Mouse (Mus musculus): ENCODE results near the gene Gm42421. TPM values are rescaled to one million over a fixed set of nuclear protein-coding genes. Genes with fewer than 3 reads are reported as not detected.

Gene Gm42421
- polyA plus RNA-seq, 1 experiment from 2014 or later = not detected

- WGBS = 76% methylated on average over 6 of the region's 6 CpGs
- Histone ChIP-seq H3K27ac (ENCODE audit: low read length) (no peak overlapping the region), H3K4me1 (ENCODE audit: control insufficient read depth, insufficient read depth, low read length) (no peaks in the 10 kb centered on the region; the same call in 1 of the 2 replicates), H3K4me2 (ENCODE audit: low read depth, low read length) (no peak overlapping the region), H3K9ac (ENCODE audit: low read length) (no peak overlapping the region), H3K9me3 (replicated peaks; ENCODE audit: control insufficient read depth, low read length) (no peaks in the 10 kb centered on the region), H3K4me3 (ENCODE audit: low read length) (no peak overlapping the region), H3K27me3 (ENCODE audit: control insufficient read depth, insufficient read depth, low read length) (no peaks in the 10 kb centered on the region), H3K36me3 (ENCODE audit: control insufficient read depth, insufficient read depth) (peaks cover 26% of the 10 kb centered on the region)
- ATAC-seq (replicated peaks; ENCODE audit: extremely low read depth, insufficient read depth, low FRiP score) = no peak
Observed at GRCm38 (mm10) chr5:143931863-143932580, 4.0 kb downstream of the Gm42421 start.

DNA sequence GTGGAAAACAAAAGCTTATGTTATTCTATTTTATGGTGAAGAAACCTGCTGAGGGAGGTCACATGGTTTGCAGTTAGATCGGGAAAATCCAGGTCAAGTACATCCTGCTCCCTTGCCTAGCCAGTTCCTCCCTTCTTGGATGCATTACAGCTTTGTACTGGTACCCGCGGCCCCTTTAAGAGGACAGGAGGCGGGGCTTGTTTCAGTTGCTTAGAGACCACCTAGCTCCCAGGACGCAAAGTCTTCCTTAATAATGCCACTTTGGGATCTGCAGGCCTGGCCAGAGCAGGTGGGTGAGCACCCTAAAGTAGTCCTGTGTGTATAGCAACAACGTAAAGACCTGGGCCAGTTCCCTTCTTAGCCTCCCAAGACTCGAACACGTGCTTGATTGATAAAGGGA lies 4.9 kb downstream of the Gm42421 start, which contains the start of gene Rsph10b:
Gene Rsph10b (plus strand): TSS at position 205 of the 400 bp plus-strand sequence.
- 29% methylated on average over 8 of the region's 8 CpGs for WGBS
- H3K27me3 ChIP-seq (ENCODE audit: control insufficient read depth, insufficient read depth, low read length) = no peaks in the 10 kb centered on the region
- no peak within 1 kb of the TSS for H3K9ac ChIP-seq (ENCODE audit: low read length)
- H3K36me3 ChIP-seq (ENCODE audit: control insufficient read depth, insufficient read depth) = peaks cover 26% of the 10 kb centered on the region
- no peak within 1 kb of the TSS for H3K4me3 ChIP-seq (ENCODE audit: low read length)
- no peaks in the 10 kb centered on the region; the same call in 1 of the 2 replicates for H3K4me1 ChIP-seq (ENCODE audit: control insufficient read depth, insufficient read depth, low read length)
- H3K27ac ChIP-seq (ENCODE audit: low read length) = no peak within 1 kb of the TSS
- H3K4me2 ChIP-seq (ENCODE audit: low read depth, low read length) = no peak within 1 kb of the TSS
- H3K9me3 ChIP-seq (replicated peaks; ENCODE audit: control insufficient read depth, low read length) = no peaks in the 10 kb centered on the region
- ATAC-seq (replicated peaks; ENCODE audit: extremely low read depth, insufficient read depth, low FRiP score) = no peak

DNA sequence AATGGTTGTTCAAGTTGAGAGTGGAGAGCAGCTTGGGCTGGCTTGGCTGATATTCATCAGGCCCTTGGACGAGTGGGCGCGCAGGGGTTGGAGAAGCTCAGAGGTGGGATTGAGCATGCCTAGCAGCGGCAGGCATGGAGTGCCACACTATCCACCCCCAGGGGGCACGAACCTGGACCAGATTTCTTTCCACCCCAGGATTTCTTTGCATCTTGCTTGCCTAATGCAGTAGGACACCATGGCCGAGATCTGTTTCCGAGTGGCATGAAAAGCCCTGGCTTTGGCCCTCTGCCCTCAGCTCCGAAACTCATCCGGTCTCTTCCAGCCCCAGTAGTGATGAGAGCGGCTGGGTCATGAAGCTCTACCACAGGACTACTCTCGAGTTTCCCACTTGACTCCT lies 5.4 kb downstream of the Gm42421 start:
- Histone ChIP-seq H3K4me3 (ENCODE audit: low read length) (no peak overlapping the region), H3K4me1 (ENCODE audit: control insufficient read depth, insufficient read depth, low read length) (no peaks in the 10 kb centered on the region; the same call in 1 of the 2 replicates), H3K27me3 (ENCODE audit: control insufficient read depth, insufficient read depth, low read length) (no peaks in the 10 kb centered on the region), H3K9me3 (replicated peaks; ENCODE audit: control insufficient read depth, low read length) (no peaks in the 10 kb centered on the region), H3K9ac (ENCODE audit: low read length) (no peak overlapping the region), H3K4me2 (ENCODE audit: low read depth, low read length) (no peak overlapping the region), H3K27ac (ENCODE audit: low read length) (no peak overlapping the region), H3K36me3 (ENCODE audit: control insufficient read depth, insufficient read depth) (peaks cover 21% of the 10 kb centered on the region)
- WGBS = 88% methylated on average over 11 of the region's 11 CpGs
- ATAC-seq (replicated peaks; ENCODE audit: extremely low read depth, insufficient read depth, low FRiP score) = no peak

- Histone ChIP-seq H3K4me3 (ENCODE audit: low read length) (no peak overlapping the region), H3K27ac (ENCODE audit: low read length) (no peak overlapping the region), H3K36me3 (ENCODE audit: control insufficient read depth, insufficient read depth) (peaks cover 19% of the 10 kb centered on the region), H3K9ac (ENCODE audit: low read length) (no peak overlapping the region), H3K4me2 (ENCODE audit: low read depth, low read length) (no peak overlapping the region), H3K9me3 (replicated peaks; ENCODE audit: control insufficient read depth, low read length) (no peaks in the 10 kb centered on the region), H3K4me1 (ENCODE audit: control insufficient read depth, insufficient read depth, low read length) (no peaks in the 10 kb centered on the region; the same call in 1 of the 2 replicates), H3K27me3 (ENCODE audit: control insufficient read depth, insufficient read depth, low read length) (no peaks in the 10 kb centered on the region)
- 79% methylated on average over 1 of the region's 1 CpGs for WGBS
- no peak for ATAC-seq (replicated peaks; ENCODE audit: extremely low read depth, insufficient read depth, low FRiP score)
Observed at GRCm38 (mm10) chr5:143933875-143934274, 5.9 kb downstream of the Gm42421 start.

DNA sequence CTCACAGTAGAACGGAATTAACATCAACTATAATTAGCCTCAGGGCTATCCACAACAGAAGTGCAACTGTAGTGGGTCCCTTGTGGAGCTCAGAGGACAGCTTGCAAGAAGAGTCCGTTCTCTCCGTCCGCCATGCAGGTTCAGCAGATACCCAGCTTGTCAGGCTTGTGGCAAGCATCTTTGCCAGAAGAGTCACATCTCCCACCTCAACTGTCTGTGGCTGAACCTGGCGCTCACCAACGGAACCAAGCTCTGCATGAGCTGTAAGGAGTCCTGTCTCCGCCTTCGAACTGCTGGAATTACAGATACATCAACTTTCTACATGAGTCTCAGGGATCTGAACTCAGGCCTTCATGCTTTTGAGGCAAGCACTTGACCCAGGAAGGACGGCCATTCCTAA lies 8.2 kb downstream of the Gm42421 start:
- Histone ChIP-seq H3K27me3 (ENCODE audit: control insufficient read depth, insufficient read depth, low read length) (no peaks in the 10 kb centered on the region), H3K4me2 (ENCODE audit: low read depth, low read length) (no peak overlapping the region), H3K4me3 (ENCODE audit: low read length) (no peak overlapping the region), H3K9me3 (replicated peaks; ENCODE audit: control insufficient read depth, low read length) (0 out of 2 replicates have a peak, but pooled peaks cover 3% of the 10 kb centered on the region), H3K27ac (ENCODE audit: low read length) (no peak overlapping the region), H3K36me3 (ENCODE audit: control insufficient read depth, insufficient read depth) (peaks cover 6% of the 10 kb centered on the region; the same call in 1 of the 2 replicates), H3K9ac (ENCODE audit: low read length) (no peak overlapping the region), H3K4me1 (ENCODE audit: control insufficient read depth, insufficient read depth, low read length) (no peaks in the 10 kb centered on the region; the same call in 1 of the 2 replicates)
- ATAC-seq (replicated peaks; ENCODE audit: extremely low read depth, insufficient read depth, low FRiP score) = no peak
- WGBS = 67% methylated on average over 9 of the region's 9 CpGs

DNA sequence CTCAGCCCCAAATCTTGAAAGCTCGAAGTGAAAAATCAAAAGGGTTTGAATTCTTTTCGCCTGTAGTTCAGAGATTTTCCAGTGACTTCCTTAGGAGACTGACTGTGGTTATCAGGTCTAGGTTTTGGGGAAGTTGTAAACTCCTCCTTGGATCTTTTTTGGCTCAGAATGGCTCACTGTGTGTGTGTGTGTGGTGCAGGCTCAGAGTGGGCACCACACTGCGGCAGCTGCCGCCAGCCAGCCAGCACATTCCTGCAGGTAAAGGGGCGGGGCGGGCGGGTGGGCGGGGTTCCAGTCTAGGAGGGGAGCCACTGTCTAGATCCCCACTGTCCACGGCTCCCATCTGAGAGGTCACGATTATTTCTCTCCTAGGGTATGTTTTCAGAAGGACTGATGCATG lies 13.6 kb downstream of the Gm42421 start:
- no peak overlapping the region for H3K4me2 ChIP-seq (ENCODE audit: low read depth, low read length)

DNA sequence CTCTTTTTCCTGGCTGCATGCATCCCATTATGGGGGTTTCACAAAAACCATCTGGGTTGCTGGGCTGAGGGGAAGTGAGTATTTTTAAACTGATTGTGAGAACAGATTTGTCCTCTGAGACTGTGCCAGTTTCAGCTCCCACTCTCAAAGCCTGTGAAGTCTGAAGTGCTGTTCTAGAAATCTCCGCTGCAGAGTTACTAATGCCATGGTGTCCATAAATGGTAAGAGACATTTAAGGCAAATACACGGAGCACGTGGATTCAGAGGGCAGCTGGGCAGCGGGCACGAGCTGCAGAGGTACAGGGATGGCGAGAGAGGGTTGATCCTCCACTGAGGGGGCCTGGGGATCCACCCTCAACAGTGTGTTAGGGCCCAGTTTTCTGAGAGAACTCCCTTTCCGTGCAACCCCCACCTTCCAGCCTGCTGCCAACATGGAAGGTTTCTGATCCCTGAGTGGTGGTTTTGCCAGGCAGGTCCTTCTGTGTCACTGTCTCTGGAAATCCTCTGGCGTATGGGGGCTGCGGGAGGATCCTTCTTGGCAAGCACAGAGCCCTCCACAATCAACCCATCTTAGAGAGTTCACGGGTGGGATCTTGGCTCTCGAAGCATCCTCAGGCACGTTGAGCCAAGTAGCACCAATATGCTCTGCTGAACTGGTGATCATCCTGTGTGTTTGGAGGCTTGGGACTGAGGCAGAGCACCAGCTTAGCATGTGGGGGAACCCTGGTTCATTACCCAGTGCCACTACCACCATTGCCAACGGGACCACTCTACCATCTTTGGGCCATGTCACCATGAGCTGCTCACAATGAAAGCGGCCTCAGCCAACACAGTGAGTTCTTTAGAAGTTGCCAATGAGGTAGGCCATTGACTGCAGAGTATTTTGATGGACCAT lies 15.5 kb downstream of the Gm42421 start:
- Histone ChIP-seq H3K27me3 (ENCODE audit: control insufficient read depth, insufficient read depth, low read length) (no peaks in the 10 kb centered on the region), H3K4me2 (ENCODE audit: low read depth, low read length) (no peak overlapping the region), H3K4me3 (ENCODE audit: low read length) (no peak overlapping the region), H3K36me3 (ENCODE audit: control insufficient read depth, insufficient read depth) (no peaks in the 10 kb centered on the region), H3K9ac (ENCODE audit: low read length) (no peak overlapping the region), H3K9me3 (replicated peaks; ENCODE audit: control insufficient read depth, low read length) (0 out of 2 replicates have a peak, but pooled peaks cover 6% of the 10 kb centered on the region), H3K27ac (ENCODE audit: low read length) (no peak overlapping the region), H3K4me1 (ENCODE audit: control insufficient read depth, insufficient read depth, low read length) (no peaks in the 10 kb centered on the region)
- WGBS = 68% methylated on average over 14 of the region's 14 CpGs
- ATAC-seq (replicated peaks; ENCODE audit: extremely low read depth, insufficient read depth, low FRiP score) = no peak

More for the DNA sequence above, 13.6 kb downstream of the Gm42421 start:
- Histone ChIP-seq H3K9me3 (replicated peaks; ENCODE audit: control insufficient read depth, low read length) (0 out of 2 replicates have a peak, but pooled peaks cover 6% of the 10 kb centered on the region), H3K36me3 (ENCODE audit: control insufficient read depth, insufficient read depth) (no peaks in the 10 kb centered on the region), H3K4me3 (ENCODE audit: low read length) (no peak overlapping the region), H3K4me1 (ENCODE audit: control insufficient read depth, insufficient read depth, low read length) (no peaks in the 10 kb centered on the region), H3K9ac (ENCODE audit: low read length) (no peak overlapping the region), H3K27me3 (ENCODE audit: control insufficient read depth, insufficient read depth, low read length) (no peaks in the 10 kb centered on the region), H3K27ac (ENCODE audit: low read length) (no peak overlapping the region)
- WGBS = 22% methylated on average over 10 of the region's 10 CpGs
- no peak for ATAC-seq (replicated peaks; ENCODE audit: extremely low read depth, insufficient read depth, low FRiP score)

DNA sequence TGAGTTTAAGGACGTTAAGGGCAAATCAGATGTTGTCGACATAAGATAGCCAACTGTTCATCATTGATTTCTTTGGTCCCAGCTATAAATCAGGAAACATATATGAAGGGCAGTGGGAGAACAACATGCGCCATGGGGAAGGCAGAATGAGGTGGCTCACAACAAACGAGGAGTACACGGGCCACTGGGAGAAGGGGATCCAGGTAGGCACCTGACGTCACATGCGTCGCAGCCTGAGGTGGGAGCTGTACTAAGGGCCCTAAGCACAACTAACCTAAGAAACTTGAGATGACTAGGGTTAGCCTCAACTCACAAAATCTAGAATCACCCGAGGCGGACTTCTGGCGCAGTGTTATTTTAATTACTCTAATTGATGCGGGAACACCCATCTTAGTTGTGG lies 20.4 kb downstream of the Gm42421 start:
- H3K9me3 ChIP-seq (replicated peaks; ENCODE audit: control insufficient read depth, low read length) = 0 out of 2 replicates have a peak, but pooled peaks cover 4% of the 10 kb centered on the region
- H3K9ac ChIP-seq (ENCODE audit: low read length) = no peak overlapping the region
- H3K4me2 ChIP-seq (ENCODE audit: low read depth, low read length) = no peak overlapping the region
- no peaks in the 10 kb centered on the region for H3K27me3 ChIP-seq (ENCODE audit: control insufficient read depth, insufficient read depth, low read length)
- WGBS = 85% methylated on average over 12 of the region's 12 CpGs
- no peaks in the 10 kb centered on the region for H3K4me1 ChIP-seq (ENCODE audit: control insufficient read depth, insufficient read depth, low read length)
- no peak for ATAC-seq (replicated peaks; ENCODE audit: extremely low read depth, insufficient read depth, low FRiP score)
- H3K27ac ChIP-seq (ENCODE audit: low read length) = no peak overlapping the region
- no peaks in the 10 kb centered on the region for H3K36me3 ChIP-seq (ENCODE audit: control insufficient read depth, insufficient read depth)
- H3K4me3 ChIP-seq (ENCODE audit: low read length) = no peak overlapping the region

DNA sequence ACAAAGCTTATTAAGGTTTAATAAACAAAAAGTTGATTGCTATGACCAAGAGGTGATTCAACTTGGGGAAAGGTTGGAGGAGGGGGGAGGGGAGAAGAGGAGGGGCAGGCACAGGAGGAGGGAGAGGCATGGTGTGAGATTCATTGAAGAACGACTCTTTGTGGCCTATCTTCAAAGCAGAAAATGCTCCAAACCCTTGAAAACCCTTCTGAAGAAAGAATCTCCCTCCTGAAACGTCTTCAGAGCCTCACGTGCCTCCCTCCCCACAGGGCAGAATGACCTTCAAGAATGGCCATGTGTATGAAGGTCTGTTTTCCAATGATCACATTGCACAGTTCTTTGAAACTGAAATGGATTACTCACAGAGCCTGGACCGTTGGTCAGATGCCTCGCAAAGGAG lies 22.0 kb downstream of the Gm42421 start:
- no peak overlapping the region for H3K4me3 ChIP-seq (ENCODE audit: low read length)
- 46% methylated on average over 5 of the region's 5 CpGs for WGBS
- no peaks in the 10 kb centered on the region for H3K4me1 ChIP-seq (ENCODE audit: control insufficient read depth, insufficient read depth, low read length)
- no peak overlapping the region for H3K4me2 ChIP-seq (ENCODE audit: low read depth, low read length)
- H3K27ac ChIP-seq (ENCODE audit: low read length) = no peak overlapping the region
- H3K36me3 ChIP-seq (ENCODE audit: control insufficient read depth, insufficient read depth) = no peaks in the 10 kb centered on the region
- no peaks in the 10 kb centered on the region for H3K27me3 ChIP-seq (ENCODE audit: control insufficient read depth, insufficient read depth, low read length)
- ATAC-seq (replicated peaks; ENCODE audit: extremely low read depth, insufficient read depth, low FRiP score) = no peak
- no peak overlapping the region for H3K9ac ChIP-seq (ENCODE audit: low read length)
- no peaks in the 10 kb centered on the region for H3K9me3 ChIP-seq (replicated peaks; ENCODE audit: control insufficient read depth, low read length)
